Mouse (Mus musculus) testis, adult 2 months (tissue): Measurements from ENCODE around the gene Mtus2. TPM values are rescaled to one million over a fixed set of nuclear protein-coding genes. Genes with fewer than 3 reads are reported as not detected.

Experiments
- H3K27ac ChIP-seq: fragments of 200-500 bp; 2 replicates; pipeline ENCODE4 v1.5.1; 2012; ENCODE audit warnings: low read depth, low read length; ENCODE audit not compliant: control insufficient read depth, insufficient read depth
- H3K27me3 ChIP-seq: fragments of 200-500 bp; 2 replicates; pipeline ENCODE4 v1.6.1; 2012; ENCODE audit warnings: mild to moderate bottlenecking, low read length, moderate library complexity; ENCODE audit not compliant: control insufficient read depth, insufficient read depth
- H3K36me3 ChIP-seq: fragments of 200-500 bp; 2 replicates; pipeline ENCODE4 v1.6.1; 2012; ENCODE audit warnings: mild to moderate bottlenecking, low read length; ENCODE audit not compliant: control insufficient read depth, insufficient read depth
- H3K4me1 ChIP-seq: fragments of 200-500 bp; 2 replicates; pipeline ENCODE4 v1.6.1; 2012; ENCODE audit warnings: low read length; ENCODE audit not compliant: control insufficient read depth, insufficient read depth
- H3K4me3 ChIP-seq: fragments of 200-500 bp; 2 replicates; pipeline ENCODE4 v1.5.1; 2012; ENCODE audit warnings: low read depth, mild to moderate bottlenecking, low read length, moderate library complexity, mixed read lengths; ENCODE audit not compliant: control insufficient read depth
- CTCF ChIP-seq: fragments of 200-500 bp; IDR thresholded peaks from 2 replicates; pipeline ENCODE4 v1.5.1; 2012; ENCODE audit warnings: low read depth, mild to moderate bottlenecking, inconsistent platforms, low read length, moderate library complexity; ENCODE audit not compliant: control insufficient read depth, insufficient read depth, insufficient replicate concordance
- POLR2A ChIP-seq: fragments of 200-500 bp; IDR thresholded peaks from 2 replicates; pipeline ENCODE4 v1.6.1; 2012; ENCODE audit warnings: low read depth, mild to moderate bottlenecking, inconsistent platforms, low read length, moderate library complexity; ENCODE audit not compliant: control insufficient read depth
- polyA plus RNA-seq: library from polyadenylated mRNA; depleted of rRNA; stranded (reverse); fragments of >200 nt; gene quantifications from 2 replicates; pipeline ENCODE4 v1.2.3, GENCODE M21; 2012

Mtus2 gene
- polyA plus RNA-seq, 1 experiment = 1.8 TPM

- Histone ChIP-seq H3K4me1 (peaks cover 8% of the 10 kb centered on the region), H3K27ac (no peak overlapping the region), H3K36me3 (no peaks in the 10 kb centered on the region), H3K4me3 (no peak overlapping the region), H3K27me3 (no peaks in the 10 kb centered on the region)
- no peak for TF ChIP-seq POLR2A
- TF ChIP-seq CTCF = no peak
Measured at GRCm38 (mm10) chr5:147918044-147918846, 38.9 kb upstream of the Mtus2 start.

- H3K36me3 ChIP-seq = no peaks in the 10 kb centered on the region
- no peak overlapping the region for H3K4me3 ChIP-seq
- H3K27ac ChIP-seq = no peak overlapping the region
- TF ChIP-seq CTCF (no peak), POLR2A (no peak)
- peaks cover 3% of the 10 kb centered on the region for H3K4me1 ChIP-seq
- no peaks in the 10 kb centered on the region for H3K27me3 ChIP-seq
Measured at GRCm38 (mm10) chr5:147924621-147925020, 32.5 kb upstream of the Mtus2 start.

GRCm38 (mm10) chr5:147925935-147926604, 31.1 kb upstream of the Mtus2 start:
- peaks cover 5% of the 10 kb centered on the region for H3K4me1 ChIP-seq
- H3K36me3 ChIP-seq = no peaks in the 10 kb centered on the region
- H3K4me3 ChIP-seq = no peak overlapping the region
- H3K27ac ChIP-seq = no peak overlapping the region
- no peaks in the 10 kb centered on the region for H3K27me3 ChIP-seq
- peak; percentile 98 for TF ChIP-seq CTCF
- no peak for TF ChIP-seq POLR2A

- Histone ChIP-seq H3K27ac (no peak overlapping the region), H3K4me3 (no peak overlapping the region), H3K27me3 (no peaks in the 10 kb centered on the region), H3K4me1 (peaks cover 5% of the 10 kb centered on the region), H3K36me3 (no peaks in the 10 kb centered on the region)
- TF ChIP-seq CTCF (0 out of 2 replicates have a peak, but pooled peaks have one; percentile 11), POLR2A (no peak)
Measured at GRCm38 (mm10) chr5:147928668-147929497, 28.2 kb upstream of the Mtus2 start.

- Histone ChIP-seq H3K4me1 (peaks cover 2% of the 10 kb centered on the region), H3K27me3 (no peaks in the 10 kb centered on the region), H3K4me3 (no peak overlapping the region), H3K36me3 (no peaks in the 10 kb centered on the region), H3K27ac (no peak overlapping the region)
- TF ChIP-seq POLR2A (no peak), CTCF (no peak)
Measured at GRCm38 (mm10) chr5:147935096-147935495, 22.0 kb upstream of the Mtus2 start.

- no peak overlapping the region for H3K27ac ChIP-seq
- no peak for TF ChIP-seq CTCF
- TF ChIP-seq POLR2A = no peak
- H3K4me1 ChIP-seq = peaks cover 2% of the 10 kb centered on the region
- H3K36me3 ChIP-seq = no peaks in the 10 kb centered on the region
- no peak overlapping the region for H3K4me3 ChIP-seq
- H3K27me3 ChIP-seq = no peaks in the 10 kb centered on the region
Measured at GRCm38 (mm10) chr5:147939226-147939625, 17.9 kb upstream of the Mtus2 start.

GRCm38 (mm10) chr5:147945000-147945666, 12.0 kb upstream of the Mtus2 start:
- H3K4me3 ChIP-seq = no peak overlapping the region
- no peaks in the 10 kb centered on the region for H3K27me3 ChIP-seq
- H3K4me1 ChIP-seq = no peaks in the 10 kb centered on the region
- no peak for TF ChIP-seq CTCF
- no peak for TF ChIP-seq POLR2A
- no peak overlapping the region for H3K27ac ChIP-seq
- H3K36me3 ChIP-seq = no peaks in the 10 kb centered on the region
